In genomic region chr19:26759295-26759694, GRCm38 (mm10) we compare ENCODE assay signal across 1 mouse cellular context.
TF ChIP-seq lines count a peak whose summit lies in the region.

No protein-coding gene starts in this region.

TF ChIP-seq in CH12.LX, 34 proteins besides CTCF, POLR2A, EP300 and RAD21 (continued from another document):
- TF ChIP-seq GABPA (IDR thresholded peaks at IDR 0.05; ENCODE audit: insufficient replicate concordance, low read depth, low read length) (no peak), IRF4 (IDR thresholded peaks at IDR 0.05; ENCODE audit: low read depth, low read length) (peak; percentile 46; the same call in 1 of the 2 replicates), TCF12 (IDR thresholded peaks at IDR 0.05; ENCODE audit: low read depth, low read length) (peak; percentile 41; the same call in 1 of the 2 replicates)
